Mouse (Mus musculus): Measurements from ENCODE around the gene Pcyt1a. TPM values are rescaled to one million over a fixed set of nuclear protein-coding genes. Genes with fewer than 3 reads are reported as not detected.
A peak's percentile ranks its signal among the peaks of the same experiment; 100 is the strongest.

Pcyt1a gene
- polyA plus RNA-seq, 2 experiments: 23.4 to 45.9 TPM

DNA sequence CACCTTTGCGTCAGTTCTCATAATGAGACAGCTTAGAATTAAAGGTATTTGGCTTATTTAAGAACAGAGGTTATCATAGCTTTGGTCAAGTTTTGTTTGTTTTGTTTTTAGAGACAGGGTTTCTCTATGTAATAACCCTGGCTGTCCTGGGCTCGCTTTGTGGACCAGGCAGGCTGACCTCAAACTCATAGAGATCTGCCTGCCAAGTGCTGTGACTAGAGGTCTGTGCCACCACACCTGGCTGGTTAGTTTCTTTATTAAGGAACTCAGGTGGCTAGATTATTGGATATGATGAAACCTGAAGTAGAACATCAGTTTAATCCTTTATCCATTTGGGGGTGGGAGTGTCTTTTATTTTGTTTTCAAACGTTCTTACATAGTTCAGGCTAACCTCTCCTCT lies 40.9 kb upstream of the Pcyt1a start:
- no peaks in the 10 kb centered on the region for H3K4me1 ChIP-seq (ENCODE audit: control insufficient read depth, insufficient read depth, low read length)
- ATAC-seq (ENCODE audit: low FRiP score, low read depth): no peak
- no peak overlapping the region for H3K4me3 ChIP-seq (replicated peaks; ENCODE audit: low read length)
- WGBS: 95% methylated on average over 3 of the region's 3 CpGs
- no peak overlapping the region for H3K4me2 ChIP-seq (replicated peaks; ENCODE audit: low read depth, low read length, severe bottlenecking)
- TF ChIP-seq POLR2A (IDR thresholded peaks at IDR 0.05; ENCODE audit: borderline replicate concordance, extremely low read depth, insufficient read depth, insufficient read length): no peak
- H3K27ac ChIP-seq (replicated peaks; ENCODE audit: low read depth, low read length): no peak overlapping the region
- DNase-seq (ENCODE audit: low spot score): no peak
- H3K9me3 ChIP-seq (ENCODE audit: control insufficient read depth, low read length): no peaks in the 10 kb centered on the region
- H3K36me3 ChIP-seq (ENCODE audit: control insufficient read depth, insufficient read depth, low read length): peaks cover 57% of the 10 kb centered on the region
- H3K9ac ChIP-seq (ENCODE audit: low read depth, low read length, severe bottlenecking): no peak overlapping the region
- no peaks in the 10 kb centered on the region for H3K27me3 ChIP-seq (ENCODE audit: control insufficient read depth, insufficient read depth, low read length)

DNA sequence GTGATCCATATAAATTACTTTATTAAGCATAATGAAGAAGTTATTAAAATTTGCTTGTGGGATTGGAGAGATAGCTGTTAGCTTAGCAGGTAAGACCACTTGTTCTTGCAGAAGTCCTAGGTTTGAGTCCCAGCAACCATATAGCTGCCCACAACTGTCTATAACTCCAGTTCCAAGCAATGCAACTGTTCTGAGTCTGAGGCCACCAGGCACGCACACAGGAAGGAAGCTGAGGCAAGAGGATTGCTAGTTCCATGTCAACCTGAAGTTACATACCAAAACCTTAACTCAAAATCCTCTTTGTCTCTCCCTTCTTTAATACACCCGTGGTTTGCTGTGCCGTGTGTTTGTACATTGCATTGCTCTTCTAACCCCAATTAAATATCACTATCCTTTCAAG lies 39.8 kb upstream of the Pcyt1a start:
- Histone ChIP-seq H3K9me3 (ENCODE audit: control insufficient read depth, low read length) (no peaks in the 10 kb centered on the region), H3K27me3 (ENCODE audit: control insufficient read depth, insufficient read depth, low read length) (no peaks in the 10 kb centered on the region), H3K27ac (replicated peaks; ENCODE audit: low read depth, low read length) (no peak overlapping the region), H3K4me2 (replicated peaks; ENCODE audit: low read depth, low read length, severe bottlenecking) (no peak overlapping the region), H3K9ac (ENCODE audit: low read depth, low read length, severe bottlenecking) (no peak overlapping the region), H3K36me3 (ENCODE audit: control insufficient read depth, insufficient read depth, low read length) (peaks cover 47% of the 10 kb centered on the region), H3K4me3 (replicated peaks; ENCODE audit: low read length) (no peak overlapping the region), H3K4me1 (ENCODE audit: control insufficient read depth, insufficient read depth, low read length) (no peaks in the 10 kb centered on the region)
- 98% methylated on average over 3 of the region's 3 CpGs for WGBS
- no peak for ATAC-seq (ENCODE audit: low FRiP score, low read depth)
- no peak for TF ChIP-seq POLR2A (IDR thresholded peaks at IDR 0.05; ENCODE audit: borderline replicate concordance, extremely low read depth, insufficient read depth, insufficient read length)
- no peak for DNase-seq (ENCODE audit: low spot score)

DNA sequence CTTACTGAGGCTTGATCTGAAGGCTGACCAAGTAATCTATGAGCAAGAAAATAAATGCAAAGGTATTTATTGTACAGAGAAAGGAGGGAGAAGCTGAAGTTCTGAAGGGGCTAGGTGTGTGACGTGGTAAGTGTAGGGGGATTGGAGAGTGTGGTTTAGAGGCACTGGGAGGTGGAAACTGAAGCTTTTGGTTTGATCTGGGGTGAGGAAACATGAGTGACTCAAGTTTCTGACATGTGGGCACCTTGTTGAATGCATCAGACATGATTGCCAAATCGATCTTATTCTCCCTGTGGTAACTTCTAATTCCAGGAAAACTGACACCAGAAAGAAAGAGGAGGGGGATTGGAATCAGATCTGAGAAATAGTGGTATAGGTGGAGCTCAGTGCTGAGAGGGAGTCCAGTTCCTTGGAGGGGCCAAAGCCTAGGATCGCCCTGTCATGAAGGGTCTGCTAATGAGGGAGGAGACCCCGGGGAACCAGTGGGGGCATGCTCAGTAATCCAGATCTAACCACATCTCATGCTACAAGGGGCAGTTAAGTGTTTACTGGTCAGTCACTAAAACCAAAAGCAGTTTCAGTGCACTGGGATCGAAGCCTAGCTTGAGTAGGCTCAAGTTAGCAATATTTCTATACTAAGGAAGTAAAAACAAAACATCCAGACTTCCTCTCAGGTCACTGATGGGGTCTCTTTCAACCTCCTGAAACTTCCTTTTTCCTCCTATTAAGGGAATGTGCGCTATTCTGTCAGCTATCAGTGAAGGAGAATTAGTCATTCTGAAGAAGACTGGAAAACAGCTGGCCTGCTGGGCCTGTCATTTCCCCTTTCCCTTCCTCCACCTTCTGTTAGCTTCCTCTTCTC lies 34.8 kb upstream of the Pcyt1a start:
- WGBS: 65% methylated on average over 6 of the region's 6 CpGs
- Histone ChIP-seq H3K9me3 (ENCODE audit: control insufficient read depth, low read length) (no peaks in the 10 kb centered on the region), H3K27me3 (ENCODE audit: control insufficient read depth, insufficient read depth, low read length) (no peaks in the 10 kb centered on the region), H3K4me2 (replicated peaks; ENCODE audit: low read depth, low read length, severe bottlenecking) (no peak overlapping the region), H3K4me1 (ENCODE audit: control insufficient read depth, insufficient read depth, low read length) (no peaks in the 10 kb centered on the region), H3K27ac (replicated peaks; ENCODE audit: low read depth, low read length) (no peak overlapping the region), H3K9ac (ENCODE audit: low read depth, low read length, severe bottlenecking) (no peak overlapping the region), H3K4me3 (replicated peaks; ENCODE audit: low read length) (no peak overlapping the region), H3K36me3 (ENCODE audit: control insufficient read depth, insufficient read depth, low read length) (peaks cover 23% of the 10 kb centered on the region)
- DNase-seq (ENCODE audit: low spot score) (peak; percentile 5), ATAC-seq (ENCODE audit: low FRiP score, low read depth) (no peak)
- TF ChIP-seq POLR2A (IDR thresholded peaks at IDR 0.05; ENCODE audit: borderline replicate concordance, extremely low read depth, insufficient read depth, insufficient read length): no peak

DNA sequence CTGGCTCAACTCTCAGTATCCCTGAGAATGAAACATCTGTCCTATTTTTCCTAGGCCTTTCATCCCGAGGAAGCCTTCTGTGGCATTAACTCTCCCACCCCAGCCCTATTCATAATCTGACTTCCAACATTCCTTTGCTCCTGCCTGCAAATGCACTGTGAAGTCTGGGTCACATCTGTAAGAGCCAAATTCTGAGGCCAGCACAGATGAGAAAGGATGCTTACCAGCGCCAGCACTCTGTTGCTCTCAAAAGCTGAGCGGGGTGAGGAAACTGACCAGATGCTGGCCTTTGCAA lies 34.2 kb upstream of the Pcyt1a start:
- Histone ChIP-seq H3K36me3 (ENCODE audit: control insufficient read depth, insufficient read depth, low read length) (peaks cover 17% of the 10 kb centered on the region), H3K4me1 (ENCODE audit: control insufficient read depth, insufficient read depth, low read length) (no peaks in the 10 kb centered on the region), H3K27ac (replicated peaks; ENCODE audit: low read depth, low read length) (no peak overlapping the region), H3K4me3 (replicated peaks; ENCODE audit: low read length) (no peak overlapping the region), H3K4me2 (replicated peaks; ENCODE audit: low read depth, low read length, severe bottlenecking) (no peak overlapping the region), H3K9me3 (ENCODE audit: control insufficient read depth, low read length) (no peaks in the 10 kb centered on the region), H3K27me3 (ENCODE audit: control insufficient read depth, insufficient read depth, low read length) (no peaks in the 10 kb centered on the region), H3K9ac (ENCODE audit: low read depth, low read length, severe bottlenecking) (no peak overlapping the region)
- TF ChIP-seq POLR2A (IDR thresholded peaks at IDR 0.05; ENCODE audit: borderline replicate concordance, extremely low read depth, insufficient read depth, insufficient read length): no peak
- ATAC-seq (ENCODE audit: low FRiP score, low read depth) (no peak), DNase-seq (ENCODE audit: low spot score) (no peak)
- WGBS: 52% methylated on average over 3 of the region's 3 CpGs

DNA sequence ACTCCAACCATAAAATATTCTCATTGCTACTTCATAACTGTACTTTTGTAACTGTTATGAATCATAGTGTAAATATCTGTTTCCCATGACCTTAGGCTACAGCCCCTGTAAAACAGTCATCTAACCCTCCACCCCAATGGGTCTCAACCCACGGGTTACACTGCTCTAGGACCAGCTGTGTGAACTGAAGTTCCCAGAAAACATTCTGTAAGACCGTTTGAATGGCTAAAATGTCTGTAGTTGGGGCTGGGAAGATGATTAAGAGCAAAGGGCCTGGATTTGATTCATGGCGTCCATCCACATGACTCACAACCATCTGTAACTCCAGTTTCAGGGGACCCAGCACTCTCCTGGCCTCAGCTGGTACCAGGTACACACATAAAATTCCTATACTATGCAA lies 32.5 kb upstream of the Pcyt1a start:
- WGBS: 60% methylated on average over 3 of the region's 3 CpGs
- no peaks in the 10 kb centered on the region for H3K9me3 ChIP-seq (ENCODE audit: control insufficient read depth, low read length)
- no peaks in the 10 kb centered on the region for H3K27me3 ChIP-seq (ENCODE audit: control insufficient read depth, insufficient read depth, low read length)
- H3K4me2 ChIP-seq (replicated peaks; ENCODE audit: low read depth, low read length, severe bottlenecking): no peak overlapping the region
- DNase-seq (ENCODE audit: low spot score) (no peak), ATAC-seq (ENCODE audit: low FRiP score, low read depth) (no peak)
- no peaks in the 10 kb centered on the region for H3K4me1 ChIP-seq (ENCODE audit: control insufficient read depth, insufficient read depth, low read length)
- H3K9ac ChIP-seq (ENCODE audit: low read depth, low read length, severe bottlenecking): no peak overlapping the region
- H3K4me3 ChIP-seq (replicated peaks; ENCODE audit: low read length): no peak overlapping the region
- TF ChIP-seq POLR2A (IDR thresholded peaks at IDR 0.05; ENCODE audit: borderline replicate concordance, extremely low read depth, insufficient read depth, insufficient read length): no peak
- no peak overlapping the region for H3K27ac ChIP-seq (replicated peaks; ENCODE audit: low read depth, low read length)
- H3K36me3 ChIP-seq (ENCODE audit: control insufficient read depth, insufficient read depth, low read length): peaks cover 3% of the 10 kb centered on the region
